Mouse (Mus musculus): ENCODE results near the gene Lrrc23. TPM values are rescaled to one million over a fixed set of nuclear protein-coding genes. Genes with fewer than 3 reads are reported as not detected.

The Lrrc23 gene
- polyA plus RNA-seq, 1 experiment from 2014 or later: 0.35 TPM

DNA sequence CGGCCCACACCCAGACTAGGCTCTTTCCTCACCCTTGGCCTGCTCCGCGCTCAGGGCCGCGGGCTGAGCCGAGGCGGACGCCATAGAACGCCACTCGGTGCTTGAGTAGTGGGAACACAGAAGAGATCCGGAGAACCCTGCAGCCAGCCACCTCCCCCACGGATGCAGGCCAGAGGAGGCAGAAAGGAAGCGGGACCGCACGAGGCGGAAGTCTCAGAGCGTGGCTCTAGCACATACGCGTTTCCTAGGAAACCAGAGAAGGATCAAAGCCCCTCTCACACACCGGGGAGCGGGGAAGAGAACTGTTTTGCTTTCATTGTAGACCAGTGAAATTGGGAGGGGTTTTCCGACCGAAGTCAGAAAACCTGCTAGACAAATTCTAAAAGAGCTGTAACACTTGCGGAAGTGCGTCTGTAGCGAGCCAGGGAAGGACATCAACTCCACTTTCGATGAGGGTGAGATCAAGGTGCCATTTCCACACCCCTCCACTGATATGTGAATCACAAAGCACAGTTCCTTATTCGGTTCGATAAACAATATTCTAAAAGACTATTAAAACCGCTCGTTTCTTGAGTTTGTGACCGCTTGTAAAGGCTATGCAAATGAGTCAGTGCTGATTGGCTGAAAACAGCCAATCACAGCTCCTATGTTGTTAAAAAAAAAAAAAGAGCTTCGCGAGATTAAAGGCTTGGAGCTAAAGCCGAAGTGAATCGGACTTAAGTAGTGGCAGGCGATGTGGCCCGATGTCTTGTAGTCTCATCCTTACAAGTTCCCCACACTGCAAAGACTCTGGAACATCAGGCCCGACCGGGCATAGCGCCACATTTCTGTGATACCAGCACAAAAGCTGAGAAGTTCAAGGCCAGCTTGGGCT, 38.4 kb downstream of the Lrrc23 start, which contains the start of gene Grcc10:
Gene Grcc10 (minus strand): TSS at position 487 of the 874 bp plus-strand sequence.
- DNase-seq (ENCODE audit: low spot score): peak; percentile 93
- H3K4me1 ChIP-seq: peaks cover 52% of the 10 kb centered on the region
- WGBS: under 1% methylated on average over 41 of the region's 41 CpGs
- H3K36me3 ChIP-seq: peaks cover 41% of the 10 kb centered on the region
- no peaks in the 10 kb centered on the region for H3K27me3 ChIP-seq (ENCODE audit: low read depth, poor library complexity, severe bottlenecking)
- peak within 1 kb of the TSS; percentile 98 for H3K27ac ChIP-seq
- H3K4me3 ChIP-seq: peak within 1 kb of the TSS; percentile 66
- no peaks in the 10 kb centered on the region for H3K9me3 ChIP-seq (replicated peaks)

DNA sequence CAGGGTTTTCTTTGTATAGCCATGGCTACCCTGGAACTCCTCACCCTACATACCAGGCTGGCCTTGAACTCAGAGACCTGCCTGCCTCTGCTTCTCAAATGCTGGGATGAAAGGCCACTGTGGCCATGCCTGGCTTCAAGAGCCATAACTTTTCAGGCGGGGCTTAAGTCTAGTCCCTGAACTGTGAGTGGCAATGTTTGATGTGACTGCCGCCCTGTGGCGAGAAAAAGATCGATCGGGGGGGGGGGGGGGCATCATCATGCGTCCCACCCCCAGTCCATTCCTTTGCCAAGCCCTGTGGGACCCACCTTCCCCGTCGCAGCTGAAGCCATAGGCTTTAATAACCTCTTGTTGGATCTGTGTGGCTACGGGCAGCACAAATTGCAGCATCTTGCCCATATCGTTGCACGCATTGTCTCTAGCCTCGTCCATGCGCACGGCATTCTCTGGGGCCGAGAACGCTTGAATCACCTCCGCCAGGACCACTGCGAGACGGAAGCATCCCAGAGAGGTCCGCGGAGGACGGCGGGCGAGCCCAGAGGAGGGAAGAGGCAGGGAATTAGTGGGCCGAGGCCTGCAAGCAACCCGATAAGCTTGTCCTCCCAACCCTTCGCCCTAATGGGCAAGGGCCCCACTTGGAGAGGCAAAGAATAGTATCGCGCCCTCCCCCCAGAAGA, 39.2 kb downstream of the Lrrc23 start:
- Histone ChIP-seq H3K4me1 (peaks cover 44% of the 10 kb centered on the region), H3K27me3 (ENCODE audit: low read depth, poor library complexity, severe bottlenecking) (no peaks in the 10 kb centered on the region), H3K9me3 (replicated peaks) (no peaks in the 10 kb centered on the region), H3K4me3 (peak overlapping the region; percentile 66), H3K36me3 (peaks cover 41% of the 10 kb centered on the region), H3K27ac (peak overlapping the region; percentile 98)
- DNase-seq (ENCODE audit: low spot score): no peak
- WGBS: 1% methylated on average over 29 of the region's 29 CpGs

DNA sequence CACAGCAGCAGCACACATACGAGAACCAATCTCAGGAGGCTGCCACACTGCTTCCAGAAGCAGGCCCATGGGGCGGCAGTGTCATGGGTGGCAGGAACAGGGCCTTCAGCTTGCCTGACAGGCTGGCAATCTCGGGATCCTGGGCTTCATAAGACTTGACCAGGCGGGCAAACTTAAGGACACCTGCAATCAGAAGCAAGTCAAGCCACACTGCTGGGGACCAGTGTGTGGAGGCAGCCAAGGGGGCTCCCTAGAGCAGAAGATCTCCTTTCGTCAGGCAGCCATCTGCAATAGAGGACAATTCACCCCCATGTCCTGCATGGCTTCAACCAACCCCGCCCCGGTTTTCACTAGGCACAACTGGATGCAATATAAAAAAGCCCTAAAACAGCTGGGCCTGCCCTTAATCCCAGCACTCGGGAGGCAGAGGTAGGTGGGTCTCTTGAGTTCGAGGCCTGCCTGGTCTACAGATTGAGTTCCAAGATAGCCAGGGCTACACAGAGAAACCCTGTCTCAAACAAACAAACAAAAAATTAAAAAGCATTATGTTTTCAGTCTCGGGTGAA, 40.2 kb downstream of the Lrrc23 start:
- Histone ChIP-seq H3K27ac (peak overlapping the region; percentile 98; the same call in 1 of the 2 replicates), H3K36me3 (peaks cover 32% of the 10 kb centered on the region), H3K9me3 (replicated peaks) (no peaks in the 10 kb centered on the region), H3K27me3 (ENCODE audit: low read depth, poor library complexity, severe bottlenecking) (no peaks in the 10 kb centered on the region), H3K4me1 (peaks cover 36% of the 10 kb centered on the region), H3K4me3 (0 out of 2 replicates have a peak overlapping the region, but pooled peaks have one; percentile 7)
- DNase-seq (ENCODE audit: low spot score): no peak
- 87% methylated on average over 10 of the region's 10 CpGs for WGBS

DNA sequence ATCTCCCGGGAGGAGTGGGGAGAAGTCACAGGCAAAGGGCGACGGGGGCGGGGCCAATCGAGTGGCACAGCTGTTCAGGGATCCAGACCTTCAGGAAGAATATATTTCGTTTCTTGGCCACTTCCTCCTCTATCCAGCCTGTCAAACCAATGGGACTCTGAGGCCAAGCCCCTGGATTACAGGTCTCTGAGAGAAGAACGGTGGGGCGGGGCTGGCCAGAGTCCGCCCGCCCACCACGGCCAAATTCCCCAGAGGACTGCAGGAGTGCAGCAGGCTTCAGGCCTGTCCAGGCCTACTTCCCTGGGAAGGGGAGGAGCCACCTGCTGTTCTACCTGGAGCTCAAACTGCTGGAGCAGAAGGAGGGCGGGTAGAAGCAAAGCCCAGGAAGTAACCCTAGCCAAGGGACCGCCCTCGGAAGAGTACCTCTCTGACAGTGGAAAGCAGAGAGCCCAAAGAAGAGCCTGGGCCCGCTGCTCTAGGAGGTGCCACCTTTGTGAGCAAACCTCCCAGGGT, 41.0 kb downstream of the Lrrc23 start, which contains the start of gene Ptpn6:
Gene Ptpn6 (minus strand): TSS at position 204 of the 513 bp plus-strand sequence.
- Histone ChIP-seq H3K27ac (peak within 1 kb of the TSS; percentile 98; the same call in 1 of the 2 replicates), H3K4me3 (0 out of 2 replicates have a peak within 1 kb of the TSS, but pooled peaks have one; percentile 8), H3K36me3 (peaks cover 24% of the 10 kb centered on the region), H3K4me1 (peaks cover 37% of the 10 kb centered on the region), H3K27me3 (ENCODE audit: low read depth, poor library complexity, severe bottlenecking) (no peaks in the 10 kb centered on the region), H3K9me3 (replicated peaks) (no peaks in the 10 kb centered on the region)
- DNase-seq (ENCODE audit: low spot score): no peak
- 28% methylated on average over 15 of the region's 15 CpGs for WGBS

DNA sequence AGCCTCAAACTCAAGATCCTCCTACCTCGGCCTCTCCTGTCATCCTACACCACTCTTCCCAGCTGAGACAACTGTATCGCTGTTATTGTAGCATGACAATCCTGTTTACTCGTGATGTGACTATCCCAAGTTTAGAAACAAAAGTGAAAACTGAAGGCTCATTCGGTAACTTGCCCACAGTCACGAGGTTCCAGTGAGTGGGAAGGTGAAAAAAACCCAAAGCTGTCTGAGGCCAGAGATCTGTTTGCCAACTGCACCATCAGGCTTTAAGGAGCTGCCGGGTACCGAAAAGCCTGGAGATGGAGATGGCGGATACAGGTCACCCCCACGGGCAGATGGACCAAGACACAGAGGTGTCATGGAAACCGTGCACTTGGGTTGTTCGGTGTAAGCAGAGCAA, 42.5 kb downstream of the Lrrc23 start:
- peaks cover 13% of the 10 kb centered on the region for H3K36me3 ChIP-seq
- H3K4me1 ChIP-seq: peaks cover 44% of the 10 kb centered on the region
- no peak for DNase-seq (ENCODE audit: low spot score)
- no peak overlapping the region for H3K4me3 ChIP-seq
- H3K27me3 ChIP-seq (ENCODE audit: low read depth, poor library complexity, severe bottlenecking): no peaks in the 10 kb centered on the region
- no peaks in the 10 kb centered on the region for H3K9me3 ChIP-seq (replicated peaks)
- no peak overlapping the region for H3K27ac ChIP-seq
- WGBS: 93% methylated on average over 11 of the region's 11 CpGs

DNA sequence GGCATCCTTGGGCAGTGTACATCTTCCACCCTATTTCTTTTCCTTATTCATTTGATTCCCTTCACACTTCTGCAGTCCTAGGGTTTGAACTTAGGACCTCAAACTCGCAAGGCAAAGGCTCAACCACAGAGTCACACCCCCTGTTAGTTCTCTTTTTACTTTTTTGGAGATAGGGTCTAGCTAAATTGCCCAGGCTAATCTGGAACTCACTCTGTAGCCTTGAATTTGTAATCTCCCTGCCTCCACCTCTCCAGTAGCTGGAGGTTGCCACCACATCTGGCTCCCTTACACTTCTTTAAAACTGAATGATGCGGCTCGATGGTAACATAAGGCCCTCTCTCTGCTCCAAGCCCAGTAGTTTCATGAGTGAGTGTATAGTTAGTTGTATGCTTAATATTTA, 45.1 kb downstream of the Lrrc23 start:
- H3K36me3 ChIP-seq: peaks cover 12% of the 10 kb centered on the region
- no peak overlapping the region for H3K4me3 ChIP-seq
- H3K27ac ChIP-seq: no peak overlapping the region
- H3K4me1 ChIP-seq: peaks cover 28% of the 10 kb centered on the region
- H3K9me3 ChIP-seq (replicated peaks): no peaks in the 10 kb centered on the region
- whole genome bisulfite sequencing: 92% methylated on average over 3 of the region's 3 CpGs
- DNase-seq (ENCODE audit: low spot score): no peak
- no peaks in the 10 kb centered on the region for H3K27me3 ChIP-seq (ENCODE audit: low read depth, poor library complexity, severe bottlenecking)

DNA sequence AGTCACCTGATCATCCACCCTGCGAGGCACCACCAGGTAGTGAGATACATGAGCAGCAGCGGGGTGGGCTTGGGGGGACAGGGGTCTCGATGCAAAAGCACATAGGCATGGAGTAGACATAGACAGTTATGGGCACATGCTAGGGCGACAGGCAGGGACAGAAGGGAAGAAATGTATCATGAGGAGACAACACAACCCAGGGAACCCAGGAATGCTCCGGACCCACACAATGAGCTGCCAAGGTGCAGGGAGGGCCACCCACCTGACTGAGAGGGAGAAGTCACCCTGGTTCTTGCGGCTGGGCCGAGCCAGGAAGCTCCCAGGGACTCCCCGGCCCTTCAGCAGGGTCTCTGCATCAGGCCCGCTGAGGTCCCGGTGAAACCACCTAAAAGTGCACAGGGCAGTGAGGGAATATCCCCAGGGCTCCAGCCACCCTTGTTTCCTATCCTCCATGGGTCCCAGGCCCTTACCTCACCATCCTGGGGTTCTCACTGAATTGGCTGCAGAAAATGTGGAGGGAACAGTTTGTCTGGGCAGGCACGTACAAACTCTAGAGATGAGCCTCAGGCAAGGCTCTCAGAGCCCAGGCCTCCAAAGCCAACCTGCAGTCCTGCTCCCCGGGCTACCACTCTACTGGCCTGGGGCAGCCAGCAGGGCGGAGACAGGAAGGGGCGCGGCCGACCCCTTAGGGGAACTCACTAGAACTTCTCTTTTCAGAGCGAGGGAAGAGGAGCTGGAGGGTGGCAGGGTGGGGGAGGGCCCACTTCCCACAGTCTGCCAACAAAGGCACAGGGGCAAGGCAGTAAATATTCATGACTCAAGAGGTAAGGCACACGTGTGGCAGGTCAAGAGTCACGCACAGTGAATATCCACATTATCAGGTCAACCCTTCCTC, 46.8 kb downstream of the Lrrc23 start:
- DNase-seq (ENCODE audit: low spot score): no peak
- no peaks in the 10 kb centered on the region for H3K27me3 ChIP-seq (ENCODE audit: low read depth, poor library complexity, severe bottlenecking)
- peak overlapping the region; percentile 78 for H3K27ac ChIP-seq
- peaks cover 14% of the 10 kb centered on the region for H3K4me1 ChIP-seq
- peak overlapping the region; percentile 28 for H3K4me3 ChIP-seq
- no peaks in the 10 kb centered on the region for H3K36me3 ChIP-seq
- H3K9me3 ChIP-seq (replicated peaks): no peaks in the 10 kb centered on the region
- 51% methylated on average over 19 of the region's 19 CpGs for WGBS

GRCm38 (mm10) chr6:124731038-124731437, 48.5 kb downstream of the Lrrc23 start:
- WGBS: 89% methylated on average over 7 of the region's 7 CpGs
- no peak for DNase-seq (ENCODE audit: low spot score)
- Histone ChIP-seq H3K4me3 (no peak overlapping the region), H3K27ac (no peak overlapping the region), H3K9me3 (replicated peaks) (no peaks in the 10 kb centered on the region), H3K36me3 (no peaks in the 10 kb centered on the region), H3K4me1 (peaks cover 14% of the 10 kb centered on the region), H3K27me3 (ENCODE audit: low read depth, poor library complexity, severe bottlenecking) (no peaks in the 10 kb centered on the region)

GRCm38 (mm10) chr6:124729850-124730705, 49.4 kb downstream of the Lrrc23 start:
- H3K27me3 ChIP-seq (ENCODE audit: low read depth, poor library complexity, severe bottlenecking): no peaks in the 10 kb centered on the region
- H3K4me1 ChIP-seq: peaks cover 14% of the 10 kb centered on the region
- DNase-seq (ENCODE audit: low spot score): no peak
- 88% methylated on average over 8 of the region's 8 CpGs for WGBS
- H3K36me3 ChIP-seq: no peaks in the 10 kb centered on the region
- H3K4me3 ChIP-seq: no peak overlapping the region
- no peaks in the 10 kb centered on the region for H3K9me3 ChIP-seq (replicated peaks)
- no peak overlapping the region for H3K27ac ChIP-seq

DNA sequence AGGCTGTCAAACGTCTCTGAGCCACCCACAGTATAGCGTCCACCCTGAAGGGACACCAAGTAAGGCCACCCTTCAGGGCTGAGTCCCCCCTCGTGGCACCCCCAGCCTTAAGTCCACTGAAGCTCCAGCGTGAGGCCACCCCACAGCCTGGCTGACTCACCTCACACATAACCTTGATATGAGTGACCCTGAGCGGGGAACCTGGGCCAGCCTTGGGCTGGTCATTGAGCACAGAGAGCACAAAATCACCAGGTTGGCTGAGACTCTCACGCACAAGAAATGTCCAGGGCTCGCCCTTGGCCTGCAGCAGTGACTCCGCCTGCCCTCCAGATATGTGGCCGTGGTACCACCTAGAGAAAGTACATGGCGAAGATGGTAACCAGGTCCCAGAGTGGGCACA, 50.9 kb downstream of the Lrrc23 start:
- H3K9me3 ChIP-seq (replicated peaks): no peaks in the 10 kb centered on the region
- 89% methylated on average over 10 of the region's 10 CpGs for WGBS
- H3K36me3 ChIP-seq: no peaks in the 10 kb centered on the region
- H3K27ac ChIP-seq: no peak overlapping the region
- no peak for DNase-seq (ENCODE audit: low spot score)
- H3K4me3 ChIP-seq: no peak overlapping the region
- no peaks in the 10 kb centered on the region for H3K27me3 ChIP-seq (ENCODE audit: low read depth, poor library complexity, severe bottlenecking)
- H3K4me1 ChIP-seq: peaks cover 14% of the 10 kb centered on the region

GRCm38 (mm10) chr6:124724472-124724871, 55.1 kb downstream of the Lrrc23 start:
- Histone ChIP-seq H3K27ac (no peak overlapping the region), H3K36me3 (no peaks in the 10 kb centered on the region), H3K27me3 (ENCODE audit: low read depth, poor library complexity, severe bottlenecking) (no peaks in the 10 kb centered on the region), H3K4me1 (peaks cover 17% of the 10 kb centered on the region; the same call in 1 of the 2 replicates), H3K4me3 (no peak overlapping the region), H3K9me3 (replicated peaks) (no peaks in the 10 kb centered on the region)
- 90% methylated on average over 10 of the region's 10 CpGs for WGBS
- DNase-seq (ENCODE audit: low spot score): no peak
